Mouse (Mus musculus) liver, embryonic 14.5 days (tissue): ENCODE measurements around the gene Vamp5. TPM values are rescaled to one million over a fixed set of nuclear protein-coding genes. Genes with fewer than 3 reads are reported as not detected.

Experiments
- ATAC-seq: fragments of 200-750 bp; cut with Nextera tagmentation; 2 replicates; pipeline ENCODE4 v1.8.0; 2017; ENCODE audit warnings: moderate number of reproducible peaks, mild to moderate bottlenecking, moderate library complexity; ENCODE audit not compliant: insufficient read depth
- DNase-seq, 3 experiments: peaks; one replicate each; pipeline ENCODE4 v3.0.0-alpha.2; 2012 to 2013; ENCODE audit warnings: low read depth in 3 of 3, low spot score in 3 of 3
- H3K27ac ChIP-seq: fragments of 300-500 bp; sonication (generic); 2 replicates; pipeline ENCODE4 v1.5.1; 2014; ENCODE audit warnings: moderate library complexity, mild to moderate bottlenecking, control low read depth, inconsistent platforms
- H3K27me3 ChIP-seq: fragments of 300-500 bp; sonication (generic); 2 replicates; pipeline ENCODE4 v1.6.1; 2014; ENCODE audit warnings: mild to moderate bottlenecking, low read length, moderate library complexity; ENCODE audit not compliant: control insufficient read depth, insufficient read depth
- H3K36me3 ChIP-seq: fragments of 300-500 bp; sonication (generic); replicated peaks from 2 replicates; pipeline ENCODE4 v1.6.1; 2014; ENCODE audit warnings: low read depth; ENCODE audit not compliant: control insufficient read depth, insufficient read depth
- H3K4me1 ChIP-seq, 2 experiments: fragments of 200-500 bp in 1 of 2; fragments of 300-500 bp in 1 of 2; sonication (generic) in 1 of 2; replicated peaks; 2 replicates each; pipeline ENCODE4 v1.6.1; 2012 to 2014; ENCODE audit warnings: antibody characterized with exemption in 1 of 2, inconsistent platforms in 1 of 2, low read length in 1 of 2; ENCODE audit not compliant: control insufficient read depth in 2 of 2, insufficient read depth in 2 of 2
- H3K4me2 ChIP-seq: fragments of 300-500 bp; sonication (generic); 2 replicates; pipeline ENCODE4 v1.6.1; 2014; ENCODE audit warnings: low read depth, mild to moderate bottlenecking, control low read depth, moderate library complexity
- H3K4me3 ChIP-seq, 2 experiments: fragments of 200-500 bp in 1 of 2; fragments of 300-500 bp in 1 of 2; sonication (generic) in 1 of 2; 2 replicates each; pipeline ENCODE4 v1.5.1; 2012 to 2014; ENCODE audit warnings: low read depth in 2 of 2, low read length in 2 of 2, mild to moderate bottlenecking in 2 of 2, control low read depth in 1 of 2, inconsistent platforms in 1 of 2, moderate library complexity in 1 of 2; ENCODE audit not compliant: insufficient read depth in 1 of 2
- H3K9ac ChIP-seq: fragments of 300-500 bp; sonication (generic); replicated peaks from 2 replicates; pipeline ENCODE4 v1.6.1; 2014; ENCODE audit warnings: mild to moderate bottlenecking, control low read depth, moderate library complexity
- H3K9me3 ChIP-seq: fragments of 300-500 bp; sonication (generic); 2 replicates; pipeline ENCODE4 v1.6.1; 2016; ENCODE audit warnings: low read length, mixed read lengths; ENCODE audit not compliant: control insufficient read depth
- CTCF ChIP-seq: IDR thresholded peaks from 2 replicates; pipeline ENCODE4 v1.5.1; 2016; ENCODE audit warnings: antibody characterized with exemption, low read depth, control low read depth
- EP300 ChIP-seq: IDR thresholded peaks from 2 replicates; pipeline ENCODE4 v1.6.1; 2016; ENCODE audit warnings: antibody characterized with exemption, low read depth
- WGBS: fragments of 180-500 bp; shearing (Covaris S2); extraction: QIAGEN DNeasy Blood & Tissue Kit; methylation state at CpG from one replicate; pipeline ENCODE4 v1.1.7; 2014; ENCODE audit not compliant: insufficient replicate concordance; 5-methylcytosine and 5-hydroxymethylcytosine counted together
- polyA plus RNA-seq, 2 experiments: library from polyadenylated mRNA; depleted of rRNA in 1 of 2; stranded (reverse) in 1 of 2; unstranded in 1 of 2; fragments of >200 nt; fragmentation: Nextera tagmentation in 1 of 2; extraction: Ambion mirVana in 1 of 2; gene quantifications; 2 replicates each; pipeline versions ENCODE4 v1.2.1 to v1.2.3; 2012 to 2014

Gene Vamp5
- polyA plus RNA-seq, 2 experiments, result 72.5 to 81.0 TPM

DNA sequence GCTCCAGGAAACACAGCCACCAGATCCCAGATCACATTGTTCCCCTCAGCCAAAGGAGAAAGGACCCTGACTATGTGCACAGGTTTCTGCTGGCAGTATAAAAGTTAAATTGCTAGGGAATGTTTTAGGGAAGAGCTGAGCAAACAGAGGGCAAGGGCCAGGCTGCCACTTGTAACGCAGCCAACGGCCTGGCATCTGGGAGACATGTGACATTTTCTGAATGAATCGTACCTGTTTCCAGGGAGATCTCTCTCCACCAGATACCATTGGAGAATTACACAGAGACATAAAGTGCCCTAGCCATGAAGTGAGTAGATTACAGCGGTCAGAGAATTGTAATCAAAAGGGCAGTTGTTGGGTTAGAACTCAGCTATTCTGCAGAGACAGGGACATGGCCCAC is 7.1 kb downstream of the Vamp5 start:
- no peak overlapping the region for H3K9ac ChIP-seq
- H3K4me3 ChIP-seq, result no peak overlapping the region
- no peaks in the 10 kb centered on the region for H3K27me3 ChIP-seq
- H3K9me3 ChIP-seq, result no peaks in the 10 kb centered on the region
- WGBS, result 87% methylated on average over 4 of the region's 4 CpGs
- H3K4me1 ChIP-seq, result peaks cover 14 to 42% of the 10 kb centered on the region in 2 experiments
- ATAC-seq (no peak), DNase-seq (no peak)
- TF ChIP-seq CTCF, result no peak
- no peak for TF ChIP-seq EP300
- no peak overlapping the region for H3K27ac ChIP-seq
- H3K36me3 ChIP-seq, result peaks cover 9% of the 10 kb centered on the region; the same call in 1 of the 2 replicates
- H3K4me2 ChIP-seq, result no peak overlapping the region

DNA sequence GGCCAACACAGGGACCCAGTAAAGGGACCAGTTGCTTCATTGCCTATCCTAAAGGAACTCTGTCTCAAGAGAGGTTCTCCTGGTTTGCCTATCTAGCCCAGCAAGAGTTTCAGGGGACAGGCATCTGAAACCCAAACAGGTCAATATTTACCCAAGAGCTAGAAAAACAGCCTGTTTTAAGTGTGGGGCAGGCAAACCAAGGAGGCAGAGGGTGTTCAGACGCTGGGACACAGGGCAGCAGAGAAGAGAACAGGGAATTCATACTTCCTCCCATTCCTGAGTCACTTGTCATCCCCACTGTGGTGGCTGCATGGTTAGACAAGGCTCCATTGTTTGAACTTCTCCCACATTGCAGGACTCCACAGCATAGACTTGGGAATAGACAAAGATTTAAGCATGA is 8.7 kb downstream of the Vamp5 start:
- TF ChIP-seq CTCF (no peak), EP300 (no peak)
- no peak overlapping the region for H3K9ac ChIP-seq
- DNase-seq (no peak), ATAC-seq (no peak)
- peaks cover 9% of the 10 kb centered on the region; the same call in 1 of the 2 replicates for H3K36me3 ChIP-seq
- WGBS, result 54% methylated on average over 1 of the region's 1 CpGs
- H3K27me3 ChIP-seq, result no peaks in the 10 kb centered on the region
- H3K27ac ChIP-seq, result no peak overlapping the region
- H3K4me1 ChIP-seq, result peaks cover 14 to 40% of the 10 kb centered on the region in 2 experiments
- H3K4me2 ChIP-seq, result no peak overlapping the region
- H3K4me3 ChIP-seq, result no peak overlapping the region
- H3K9me3 ChIP-seq, result no peaks in the 10 kb centered on the region

GRCm38 (mm10) chr6:72371147-72371546 is 9.1 kb downstream of the Vamp5 start:
- Histone ChIP-seq H3K4me2 (no peak overlapping the region), H3K27me3 (no peaks in the 10 kb centered on the region), H3K9ac (no peak overlapping the region), H3K4me3 (no peak overlapping the region), H3K36me3 (peaks cover 9% of the 10 kb centered on the region; the same call in 1 of the 2 replicates), H3K9me3 (no peaks in the 10 kb centered on the region), H3K4me1 (peaks cover 14 to 40% of the 10 kb centered on the region in 2 experiments), H3K27ac (no peak overlapping the region)
- DNase-seq, result no peak
- 62% methylated on average over 5 of the region's 5 CpGs for WGBS
- TF ChIP-seq EP300 (no peak), CTCF (no peak)
- no peak for ATAC-seq

GRCm38 (mm10) chr6:72370091-72370490 is 10.2 kb downstream of the Vamp5 start:
- H3K36me3 ChIP-seq, result peaks cover 9% of the 10 kb centered on the region; the same call in 1 of the 2 replicates
- H3K4me1 ChIP-seq, result peaks cover 12 to 38% of the 10 kb centered on the region in 2 experiments
- DNase-seq, result no peak
- H3K4me2 ChIP-seq, result no peak overlapping the region
- TF ChIP-seq EP300, result no peak
- no peak for TF ChIP-seq CTCF
- H3K27ac ChIP-seq, result no peak overlapping the region
- 79% methylated on average over 12 of the region's 12 CpGs for WGBS
- no peak overlapping the region for H3K9ac ChIP-seq
- H3K27me3 ChIP-seq, result no peaks in the 10 kb centered on the region
- no peaks in the 10 kb centered on the region for H3K9me3 ChIP-seq
- no peak overlapping the region for H3K4me3 ChIP-seq
- ATAC-seq, result no peak

- no peak overlapping the region for H3K4me2 ChIP-seq
- peaks cover 6 to 33% of the 10 kb centered on the region in 2 experiments for H3K4me1 ChIP-seq
- no peak overlapping the region for H3K9ac ChIP-seq
- no peaks in the 10 kb centered on the region for H3K27me3 ChIP-seq
- peak; percentile 49 for TF ChIP-seq CTCF
- no peak for TF ChIP-seq EP300
- H3K36me3 ChIP-seq, result peaks cover 9% of the 10 kb centered on the region; the same call in 1 of the 2 replicates
- 74% methylated on average over 4 of the region's 4 CpGs for WGBS
- H3K9me3 ChIP-seq, result no peaks in the 10 kb centered on the region
- H3K27ac ChIP-seq, result no peak overlapping the region
- ATAC-seq (no peak), DNase-seq (no peak)
- H3K4me3 ChIP-seq, result no peak overlapping the region
These were observed 10.7 kb downstream of the Vamp5 start for GRCm38 (mm10) chr6:72369557-72369956.
